Mouse (Mus musculus) embryo, embryonic 10 days (tissue): Measurements from ENCODE around the gene Cers1.

Source experiments
- DNase-seq: peaks from one replicate; pipeline ENCODE4 v3.0.0-alpha.2; 2015; ENCODE audit warnings: low spot score

Gene Cers1

GRCm38 (mm10) chr8:70352000-70352384 is 36.4 kb downstream of the Cers1 start:
- no peak for DNase-seq

DNA sequence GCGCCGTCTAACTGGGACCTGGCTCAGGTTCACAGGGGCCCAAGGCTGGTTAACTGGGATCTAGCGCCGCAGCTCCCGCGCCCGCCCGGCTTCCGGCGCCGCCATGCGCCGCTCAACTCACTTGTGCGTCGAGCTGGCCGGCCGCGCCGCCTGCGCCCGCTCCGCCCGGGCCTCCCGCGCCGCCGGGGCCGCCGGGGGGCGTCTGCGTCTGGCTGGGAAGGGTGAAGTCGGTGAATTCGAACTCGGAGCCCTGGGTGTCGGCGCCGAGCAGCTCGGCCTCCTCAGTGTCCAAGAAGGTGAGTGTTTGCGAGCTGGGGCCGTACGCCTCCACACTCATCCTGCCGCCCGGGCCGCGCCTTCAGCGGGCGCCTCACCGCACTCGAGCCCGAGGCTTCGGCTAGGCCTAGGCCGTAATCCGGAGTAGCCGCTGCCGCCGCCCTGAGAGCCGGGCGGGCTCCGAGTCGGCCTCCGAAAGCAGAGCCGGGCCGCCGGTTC is 37.1 kb downstream of the Cers1 start:
- no peak for DNase-seq

- peak; percentile 99 for DNase-seq
Measured at GRCm38 (mm10) chr8:70353194-70353817, 37.7 kb downstream of the Cers1 start, which contains the start of gene Upf1. Gene Upf1, minus strand, starts transcription at chr8:70353278.

DNA sequence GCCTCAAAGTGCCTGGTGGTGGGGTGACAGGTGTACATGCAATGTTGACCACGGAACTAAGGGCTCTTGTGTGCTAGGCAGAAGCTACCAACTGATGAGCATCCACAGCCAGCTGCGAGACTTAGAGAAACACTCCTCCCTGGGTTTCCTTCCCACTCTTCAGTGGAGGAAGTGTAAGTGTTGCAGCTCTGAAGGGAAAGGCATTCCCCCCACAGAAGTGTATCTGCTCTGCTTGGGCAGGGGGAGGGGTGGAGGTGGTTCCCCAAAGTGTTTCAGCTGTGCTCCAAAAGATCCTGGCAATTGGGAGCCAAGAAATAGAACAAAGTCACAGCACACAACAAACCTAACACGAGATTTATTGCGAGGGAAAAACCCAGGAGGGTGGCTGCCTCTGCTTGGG is 38.4 kb downstream of the Cers1 start:
- no peak for DNase-seq

DNA sequence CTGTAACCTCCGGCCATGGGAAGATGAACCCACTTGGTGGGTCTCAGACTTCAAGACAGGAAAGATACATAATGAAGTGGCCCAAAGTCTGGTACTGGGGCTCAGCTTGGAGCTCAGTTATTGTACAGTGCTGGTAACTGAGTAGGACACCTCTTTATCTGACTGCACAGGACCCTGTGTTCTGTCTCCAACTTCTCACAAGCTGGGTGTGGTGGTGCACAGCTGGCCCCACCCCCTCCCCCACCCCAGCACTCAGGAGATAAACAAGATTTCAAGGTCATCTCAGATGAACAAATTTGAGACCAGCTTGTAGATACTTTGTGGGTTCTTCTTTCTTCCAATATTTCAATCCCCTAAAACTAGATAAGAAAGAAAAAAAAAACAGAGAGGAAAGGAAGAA is 40.5 kb downstream of the Cers1 start:
- DNase-seq = no peak

DNA sequence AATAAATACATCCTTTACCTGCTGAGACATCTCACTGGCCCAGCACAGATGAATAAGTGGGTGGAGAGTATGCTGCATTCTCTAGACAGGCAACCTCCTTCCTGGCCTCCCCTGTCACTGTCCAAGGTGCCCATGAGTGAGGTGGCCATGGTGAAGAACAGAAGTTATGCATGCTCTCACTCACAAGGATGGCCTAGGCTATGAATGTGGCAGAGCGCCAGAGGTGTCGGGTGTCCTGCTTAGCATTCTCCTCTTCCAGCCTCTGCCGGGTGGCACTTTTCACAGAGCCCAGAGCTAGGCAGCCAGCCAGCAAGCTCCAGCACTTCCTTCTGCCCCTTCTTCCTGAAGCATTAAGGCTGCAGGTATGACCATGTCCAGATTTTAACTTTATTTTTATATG is 43.8 kb downstream of the Cers1 start:
- DNase-seq = no peak

GRCm38 (mm10) chr8:70360769-70361168 is 45.2 kb downstream of the Cers1 start:
- no peak for DNase-seq

DNA sequence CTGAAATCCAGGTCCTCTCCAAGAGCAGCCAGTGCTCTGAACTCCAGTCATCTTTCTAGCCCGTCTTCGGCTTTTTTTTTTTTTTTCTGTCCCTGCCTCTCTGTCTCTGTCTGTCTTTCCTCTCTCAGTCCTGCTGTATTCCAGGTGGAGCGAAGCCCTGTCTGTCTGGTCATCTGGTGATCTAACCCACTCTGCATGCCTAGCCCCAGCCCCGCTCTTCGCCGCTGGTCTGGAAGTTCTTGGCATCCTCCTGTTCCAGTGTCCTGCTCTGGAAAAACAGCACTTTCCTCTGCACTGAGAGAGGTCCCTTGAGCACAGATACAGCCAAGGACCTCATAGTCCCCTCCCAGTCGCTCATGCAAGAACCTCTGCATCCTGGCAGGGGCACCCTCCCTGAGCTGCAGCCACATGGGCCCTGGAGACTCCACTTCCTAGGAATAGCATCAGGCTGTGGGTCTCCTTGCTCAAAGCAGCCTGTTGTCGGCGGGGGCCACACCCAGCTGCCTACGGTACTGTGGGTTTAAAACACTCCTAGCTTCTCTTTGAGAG is 46.0 kb downstream of the Cers1 start:
- DNase-seq = no peak

GRCm38 (mm10) chr8:70364066-70364465 is 48.5 kb downstream of the Cers1 start:
- peak; percentile 61 for DNase-seq

DNA sequence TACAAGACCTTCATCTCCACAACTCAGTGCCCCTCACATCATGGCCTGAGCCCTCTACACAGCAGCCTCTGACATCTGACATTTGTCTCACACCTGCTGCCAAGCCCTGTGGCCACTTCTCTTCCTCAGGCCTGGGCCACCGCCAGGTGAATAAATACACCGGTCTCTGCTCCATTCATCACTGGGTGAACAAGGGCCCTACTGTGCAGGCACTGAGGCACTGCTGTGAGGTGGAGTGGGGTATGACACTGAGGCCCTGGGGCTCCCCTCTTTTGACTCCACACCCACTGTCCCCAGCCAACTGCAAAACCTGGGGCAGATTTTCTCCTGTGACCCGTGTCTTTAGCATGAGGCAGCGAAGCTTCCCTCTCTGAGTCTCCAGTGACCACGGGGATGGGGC is 51.0 kb downstream of the Cers1 start:
- no peak for DNase-seq

GRCm38 (mm10) chr8:70370476-70370875 is 54.9 kb downstream of the Cers1 start:
- DNase-seq = no peak

DNA sequence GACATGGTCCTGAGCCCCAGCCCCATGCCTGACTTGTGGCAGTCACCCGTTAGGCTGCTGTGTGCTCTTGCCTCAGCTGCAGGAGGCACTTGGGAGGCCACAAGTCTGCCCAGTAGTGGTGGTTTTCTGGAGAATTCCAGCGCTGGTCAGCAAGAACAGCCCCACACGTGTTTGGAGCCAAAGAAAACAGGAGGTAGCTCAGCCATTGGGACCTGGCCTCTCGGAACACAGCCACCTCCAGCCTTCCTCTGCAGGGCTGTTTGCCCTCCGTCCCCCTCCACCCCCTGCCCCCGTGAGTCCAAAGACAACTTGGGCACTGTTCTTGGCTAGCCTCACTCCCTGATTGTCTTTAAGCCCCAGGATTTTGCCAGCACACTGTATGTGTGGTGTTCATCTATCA is 56.4 kb downstream of the Cers1 start:
- no peak for DNase-seq

DNA sequence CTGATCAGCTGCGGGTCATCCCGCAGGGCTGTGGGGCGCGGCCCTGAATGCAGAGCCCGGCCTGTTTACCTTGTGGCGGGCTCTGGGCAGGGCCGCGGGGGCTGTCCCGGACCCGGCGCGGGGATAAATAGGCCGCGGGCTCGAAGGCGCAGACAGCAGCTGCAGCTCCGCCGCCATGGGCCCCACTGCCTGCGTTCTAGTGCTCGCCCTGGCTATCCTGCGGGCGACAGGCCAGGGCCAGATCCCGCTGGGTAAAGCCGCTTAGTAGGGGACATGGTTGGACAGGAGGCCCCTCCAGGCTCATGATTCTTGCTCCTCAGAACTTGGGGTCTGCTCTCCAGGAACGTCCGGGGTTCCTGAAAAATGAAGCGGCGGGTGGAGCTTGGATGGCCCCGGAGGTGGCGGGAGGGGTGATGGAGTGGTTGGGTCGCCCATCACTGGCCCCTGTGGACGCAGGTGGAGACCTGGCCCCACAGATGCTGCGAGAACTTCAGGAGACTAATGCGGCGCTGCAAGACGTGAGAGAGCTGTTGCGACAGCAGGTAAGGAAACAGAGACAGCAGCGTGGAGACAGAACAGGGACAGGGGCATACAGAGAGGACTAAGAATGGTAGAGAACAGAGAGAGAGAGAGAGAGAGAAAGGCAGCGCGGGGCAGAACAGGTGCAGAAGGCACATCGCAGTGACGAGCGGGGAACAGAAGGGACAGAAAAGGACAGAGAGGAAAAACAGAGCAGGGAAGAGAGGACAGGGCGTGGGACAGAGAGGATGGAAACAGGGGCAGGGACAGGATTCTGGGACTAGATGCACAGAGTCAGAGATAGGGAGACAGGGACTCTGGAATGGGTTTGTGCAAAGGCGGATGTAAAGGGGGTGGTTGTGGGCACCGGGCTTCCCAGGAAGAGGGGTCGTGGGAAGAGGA is 58.1 kb downstream of the Cers1 start, which contains the start of gene Comp:
Gene Comp, plus strand, starts transcription at position 162 of the 921 bp plus-strand sequence.
- no peak for DNase-seq

DNA sequence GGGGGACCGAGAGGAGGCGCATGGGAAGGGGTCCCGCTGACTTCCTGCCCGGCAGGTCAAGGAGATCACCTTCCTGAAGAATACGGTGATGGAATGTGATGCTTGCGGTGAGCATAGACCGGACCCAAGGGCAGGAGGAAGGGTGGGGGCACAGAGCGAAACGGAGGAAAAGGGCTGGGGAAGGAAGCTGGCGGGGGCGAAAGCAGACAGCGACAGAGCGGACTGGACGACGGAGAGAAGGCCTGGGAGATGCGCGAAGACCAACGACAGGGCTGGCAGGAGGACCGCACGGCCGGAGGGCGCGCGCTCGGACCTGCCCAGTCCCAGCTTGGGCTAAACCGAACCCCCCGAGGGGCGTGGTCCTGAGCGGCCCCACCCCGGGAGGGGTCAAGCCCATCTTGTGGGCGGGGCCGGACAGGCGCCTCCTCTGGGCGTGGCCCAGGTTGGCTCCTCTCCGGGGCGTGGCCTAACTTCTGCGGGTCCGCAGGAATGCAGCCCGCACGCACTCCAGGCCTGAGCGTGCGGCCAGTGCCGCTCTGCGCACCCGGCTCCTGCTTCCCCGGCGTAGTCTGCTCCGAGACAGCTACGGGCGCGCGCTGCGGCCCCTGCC is 58.8 kb downstream of the Cers1 start:
- DNase-seq = peak; percentile 71

GRCm38 (mm10) chr8:70375212-70375859 is 59.8 kb downstream of the Cers1 start:
- DNase-seq = no peak

DNA sequence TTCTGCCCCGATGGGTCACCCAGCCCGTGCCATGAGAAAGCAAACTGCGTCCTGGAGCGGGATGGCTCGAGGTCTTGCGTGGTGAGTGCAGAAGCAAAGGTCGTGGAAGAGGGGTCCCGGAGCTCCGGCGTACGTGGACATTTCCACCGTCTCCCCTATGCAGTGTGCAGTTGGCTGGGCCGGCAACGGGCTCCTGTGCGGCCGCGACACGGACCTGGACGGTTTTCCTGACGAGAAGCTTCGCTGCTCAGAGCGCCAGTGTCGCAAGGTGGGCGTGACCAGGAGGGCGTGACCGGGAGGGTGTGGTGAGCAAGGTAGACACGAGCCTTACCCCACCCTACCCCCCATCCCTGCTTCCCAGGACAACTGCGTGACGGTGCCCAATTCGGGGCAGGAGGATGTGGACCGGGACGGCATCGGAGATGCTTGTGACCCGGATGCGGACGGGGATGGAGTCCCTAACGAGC is 60.7 kb downstream of the Cers1 start:
- DNase-seq = no peak

DNA sequence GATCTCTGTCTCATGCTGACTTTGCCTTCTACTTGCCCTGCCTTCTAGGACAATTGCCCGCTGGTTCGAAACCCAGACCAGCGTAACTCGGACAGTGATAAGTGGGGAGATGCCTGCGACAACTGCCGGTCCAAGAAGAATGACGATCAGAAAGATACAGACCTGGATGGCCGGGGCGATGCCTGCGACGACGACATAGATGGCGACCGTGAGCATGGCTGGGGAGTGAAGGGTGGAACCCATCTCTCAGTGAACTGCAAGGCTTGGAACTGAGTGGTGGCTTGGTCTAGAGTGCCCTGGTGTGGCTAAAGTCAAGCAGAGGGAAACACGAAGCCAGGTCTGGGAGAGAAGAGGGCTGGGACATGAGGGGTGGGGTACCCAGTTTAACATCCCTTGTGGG is 61.5 kb downstream of the Cers1 start:
- no peak for DNase-seq

GRCm38 (mm10) chr8:70380069-70380468 is 64.5 kb downstream of the Cers1 start:
- DNase-seq = no peak
